Mouse (Mus musculus): ENCODE data around the gene Rex2. TPM values are rescaled to one million over a fixed set of nuclear protein-coding genes. Genes with fewer than 3 reads are reported as not detected.
"Not testable (repeated sequence)": the region's sequence is repeated elsewhere in the genome, so short reads cannot be mapped to it uniquely, and the experiment has no call there.

The Rex2 gene
- under 1 TPM; 0.07 to 0.17 TPM for total RNA-seq (2021)
- long read RNA-seq, experiment 1: 0 reads
- long read RNA-seq, experiment 2: 0 reads

DNA sequence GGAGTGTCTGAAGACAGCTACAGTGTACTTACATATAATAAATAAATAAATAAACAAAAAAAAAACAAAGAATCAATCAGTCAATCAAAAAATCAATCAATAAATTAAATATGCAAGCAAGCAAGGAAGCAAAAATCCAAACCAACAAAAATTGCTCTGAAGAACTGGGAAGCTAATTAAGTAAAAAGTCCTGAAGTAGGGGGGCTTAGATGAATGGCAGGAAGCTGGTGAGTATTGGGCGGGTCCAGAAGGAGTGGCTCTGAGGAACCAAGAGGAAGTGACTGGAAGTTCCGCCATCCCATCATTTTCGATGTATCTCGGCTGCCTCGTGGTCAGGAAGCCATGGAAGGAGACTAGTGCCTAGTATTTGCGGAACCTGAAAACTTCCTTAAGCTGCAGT is at the start of gene Rex2:
Gene Rex2 (plus strand): TSS at position 301 of the 400 bp plus-strand sequence.
- not testable (repeated sequence) for DNase-seq (ENCODE audit: low spot score)

DNA sequence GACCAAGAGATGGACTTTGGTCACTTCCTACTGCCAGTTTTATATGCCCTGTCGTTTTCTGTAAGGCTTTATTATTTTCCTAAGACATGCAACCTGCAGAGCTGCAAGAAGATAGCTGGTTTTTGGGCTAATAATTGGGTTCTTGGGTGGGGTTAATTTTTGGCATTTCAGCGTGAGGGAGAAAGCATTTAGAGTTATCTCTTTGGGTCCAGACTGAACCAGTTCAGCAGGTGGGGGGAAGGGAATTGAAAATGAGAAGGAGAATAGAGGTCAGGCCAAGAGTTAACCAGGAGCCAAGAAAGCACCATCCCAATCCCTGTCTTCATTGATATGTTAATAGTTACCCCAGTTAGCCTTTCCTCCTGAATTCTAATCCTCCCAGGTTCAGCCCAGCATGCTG is 45.1 kb upstream of the Rex2 start:
- not testable (repeated sequence) for DNase-seq (ENCODE audit: low spot score)

DNA sequence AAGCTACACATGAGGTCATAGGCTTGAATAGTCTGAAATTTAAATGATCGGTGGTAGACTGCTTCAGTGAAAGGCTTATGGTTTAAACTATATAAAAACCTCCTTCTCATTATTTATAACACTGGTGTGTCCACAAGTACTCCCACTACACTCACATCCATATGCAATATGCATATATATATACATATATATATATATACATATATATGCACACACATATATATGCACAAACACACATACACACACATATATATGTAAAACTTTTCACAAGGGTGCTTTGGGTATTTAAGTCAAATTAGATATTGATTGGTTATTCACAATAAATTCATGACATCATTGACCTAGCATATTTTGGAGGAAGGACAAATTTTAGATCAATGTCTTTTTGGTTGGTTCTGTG is 3.2 kb upstream of the Rex2 start:
- not testable (repeated sequence) for DNase-seq (ENCODE audit: low spot score)

DNA sequence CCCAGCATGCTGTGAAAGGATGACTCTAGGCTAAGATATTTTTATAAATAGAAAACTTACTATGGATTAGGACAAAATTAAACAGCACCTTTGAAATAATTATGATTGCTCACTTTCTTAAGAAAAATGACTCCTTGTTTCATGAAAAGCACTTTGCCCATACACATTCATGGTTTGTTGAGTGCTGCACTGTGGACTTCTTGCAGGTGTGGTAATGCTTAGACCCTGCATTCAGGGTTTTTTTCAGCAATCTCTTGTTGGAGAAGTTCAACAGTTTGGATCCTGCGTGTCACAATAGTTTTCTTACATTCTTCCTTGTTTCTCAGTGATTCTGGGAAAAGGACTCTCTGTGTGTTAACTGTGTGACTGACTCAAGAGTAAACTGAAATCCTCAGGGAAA is 4.7 kb downstream of the Rex2 start:
- DNase-seq (ENCODE audit: low spot score): peak; percentile 1

DNA sequence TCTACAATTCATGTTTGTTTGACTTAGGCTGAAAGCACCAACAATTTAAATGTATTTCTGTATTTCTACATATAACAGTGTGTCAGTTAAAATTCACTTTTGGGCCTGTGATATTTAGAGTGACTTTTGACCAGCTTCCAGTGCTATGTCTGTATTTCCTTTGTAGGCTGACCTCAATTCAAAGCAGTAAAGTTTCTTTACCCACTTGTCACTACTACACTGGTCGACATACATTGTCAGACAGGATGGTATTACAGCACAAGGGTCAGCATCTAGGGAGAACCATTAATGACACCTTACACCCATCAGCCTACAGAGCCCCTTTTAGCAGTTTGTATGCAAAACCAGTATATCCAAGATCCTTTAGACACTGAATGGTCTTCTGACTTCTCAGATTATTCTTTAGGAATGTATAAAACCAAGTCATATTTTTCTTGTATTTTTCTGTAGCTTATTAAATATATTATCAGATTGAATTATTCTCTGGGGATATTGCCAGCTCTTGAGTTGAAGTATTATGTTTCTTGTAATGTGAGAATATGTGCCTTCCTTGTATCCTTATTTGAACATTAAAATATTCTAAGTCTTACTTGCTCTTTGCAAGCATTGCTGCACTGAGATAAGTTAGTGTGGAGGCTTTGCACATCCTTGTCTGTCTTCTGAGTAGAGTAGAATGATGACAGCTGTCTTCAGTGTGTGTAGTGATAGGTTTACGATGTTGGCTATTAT is 9.8 kb downstream of the Rex2 start:
- not testable (repeated sequence) for DNase-seq (ENCODE audit: low spot score)

DNA sequence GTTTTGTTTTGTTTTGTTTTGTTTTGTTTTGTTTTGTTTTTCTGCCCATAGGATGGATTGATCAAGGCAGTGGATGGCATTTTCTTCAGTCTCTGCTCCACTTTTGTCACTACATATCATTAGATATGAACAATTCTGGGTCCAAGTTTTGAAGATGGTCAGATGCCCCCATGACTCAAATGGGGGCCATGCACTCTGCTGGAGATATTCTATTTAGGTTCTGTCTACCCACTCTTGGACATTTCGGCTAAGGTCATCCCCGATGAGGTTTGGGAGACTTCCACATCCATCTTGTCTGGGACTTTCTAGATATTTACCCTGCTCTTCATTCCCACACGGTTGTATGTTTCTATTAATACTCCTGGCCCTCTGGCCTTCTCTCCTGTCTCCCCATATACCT is 42.1 kb downstream of the Rex2 start:
- DNase-seq (ENCODE audit: low spot score): not testable (repeated sequence)

DNA sequence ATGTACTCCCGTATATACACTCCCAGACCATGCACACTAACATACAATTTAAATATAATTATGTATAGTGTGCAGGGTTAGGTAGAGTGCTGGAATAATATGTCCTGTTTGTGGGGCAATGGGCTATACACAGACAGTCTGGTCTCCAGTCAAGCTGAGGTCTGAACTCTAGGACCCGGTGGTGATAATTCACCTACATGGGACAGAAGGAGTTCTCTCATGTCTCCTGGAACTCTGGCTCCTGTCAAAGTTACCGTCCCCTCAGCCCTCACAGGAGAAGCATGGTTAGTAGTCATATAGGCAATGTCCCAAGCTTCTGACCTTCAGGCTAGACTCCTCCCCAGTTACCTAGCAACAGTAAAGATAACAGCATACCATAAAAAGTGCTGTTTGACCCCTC is 44.2 kb downstream of the Rex2 start:
- DNase-seq (ENCODE audit: low spot score): not testable (repeated sequence)

DNA sequence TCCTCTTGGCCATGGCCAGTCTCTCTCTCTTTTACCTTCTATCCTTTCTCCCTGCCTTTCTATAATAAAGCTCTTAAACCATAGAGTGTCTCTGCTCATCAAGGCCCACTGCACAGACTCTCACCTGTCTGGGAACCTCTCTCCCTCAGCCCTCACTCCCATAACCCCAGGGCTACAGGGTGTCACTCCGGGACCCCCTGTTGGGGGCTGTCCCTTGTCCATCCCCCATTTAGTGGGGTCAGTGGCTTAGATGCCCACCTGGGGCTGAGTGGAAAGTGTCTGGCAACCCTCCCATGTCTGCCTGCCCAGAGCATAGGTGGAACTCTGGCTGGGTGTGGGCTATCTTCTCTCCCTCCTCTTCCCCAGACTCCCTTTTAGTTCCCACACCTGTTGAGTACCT is 44.7 kb downstream of the Rex2 start:
- not testable (repeated sequence) for DNase-seq (ENCODE audit: low spot score)

DNA sequence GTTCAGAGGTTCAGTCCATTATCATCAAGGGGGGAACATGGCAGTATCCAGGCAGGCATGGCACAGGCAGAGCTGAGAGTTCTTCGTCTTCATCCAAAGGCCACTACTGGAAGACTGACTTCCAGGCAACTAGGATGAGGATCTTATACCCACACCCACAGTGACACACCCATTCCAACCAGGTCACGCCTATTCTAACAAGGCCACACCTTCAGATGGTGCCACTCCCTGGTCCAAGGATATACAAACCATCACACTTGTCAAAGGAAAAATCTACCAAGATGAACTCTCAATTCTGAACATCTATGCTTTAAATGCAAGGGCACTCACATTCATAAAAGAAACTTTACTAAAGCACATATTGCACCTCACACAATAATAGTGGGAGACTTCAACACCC is 74.0 kb downstream of the Rex2 start:
- not testable (repeated sequence) for DNase-seq (ENCODE audit: low spot score)

DNA sequence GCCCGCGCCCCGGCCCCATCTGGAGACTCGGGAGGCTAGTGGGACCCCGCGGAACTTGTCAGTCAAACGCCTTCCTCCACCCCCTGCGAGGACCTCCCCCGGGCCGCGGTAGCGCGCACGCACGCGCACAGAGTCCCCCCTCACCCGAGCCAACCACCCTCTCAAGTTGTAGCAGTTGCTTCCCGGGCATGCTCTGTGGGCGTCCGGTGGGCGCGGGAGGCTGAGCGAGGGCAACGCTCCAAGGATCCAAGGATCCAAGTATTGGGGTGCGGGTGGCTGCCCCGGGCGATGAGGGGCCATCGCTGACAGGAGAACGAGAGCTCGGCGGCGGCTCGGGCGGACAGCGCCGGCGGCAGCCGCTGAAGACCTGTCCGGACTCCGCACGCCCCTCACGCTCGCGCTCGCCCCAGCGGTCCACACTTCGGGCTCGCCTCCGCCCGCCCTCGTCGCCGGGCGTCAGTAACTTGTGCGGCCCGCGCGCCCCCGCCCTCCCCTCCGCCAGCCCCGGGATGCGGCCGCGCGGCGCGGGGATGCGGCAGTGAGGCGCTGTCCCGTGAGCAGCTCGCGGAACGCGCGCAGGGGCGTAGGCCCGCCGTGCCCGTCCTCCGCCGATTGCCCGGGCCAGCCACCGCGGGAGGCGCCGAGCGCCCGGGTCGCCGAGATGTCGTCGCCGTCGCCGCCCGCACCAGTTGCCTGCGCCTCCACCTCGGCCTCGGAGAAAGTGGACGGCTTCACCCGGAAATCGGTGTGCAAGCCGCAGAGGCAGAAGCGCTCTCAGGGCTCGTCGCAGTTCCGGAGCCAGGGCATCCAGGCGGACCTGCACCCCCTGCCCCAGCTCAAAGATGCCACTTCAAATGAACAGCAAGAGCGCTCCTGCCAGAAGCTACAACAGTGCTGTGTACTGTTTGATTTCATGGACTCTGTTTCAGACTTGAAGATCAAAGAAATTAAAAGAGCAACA is 80.3 kb downstream of the Rex2 start:
- DNase-seq (ENCODE audit: low spot score): not testable (repeated sequence)

DNA sequence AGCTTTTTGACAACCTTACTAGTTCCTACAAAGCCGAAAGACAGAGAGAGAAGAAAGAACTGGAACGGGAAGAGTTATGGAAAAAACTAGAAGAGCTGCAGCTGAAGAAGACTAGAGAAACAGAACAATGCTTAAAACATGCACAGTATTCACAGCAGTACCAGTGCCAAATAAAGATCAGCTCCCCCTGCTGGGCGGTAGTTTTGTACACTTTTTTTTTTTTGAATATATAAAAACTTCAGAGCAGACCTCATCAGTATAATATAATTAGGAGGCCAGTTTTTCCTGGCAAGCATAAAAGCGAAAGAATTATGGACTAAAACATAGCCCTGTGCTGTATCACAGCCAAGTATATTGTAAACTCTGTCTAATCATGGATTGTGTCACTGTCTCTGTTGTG is 82.2 kb downstream of the Rex2 start:
- not testable (repeated sequence) for DNase-seq (ENCODE audit: low spot score)

Other genes with a start within 250 kb of the Rex2 start
- gene Gm21411, start 112.3 kb upstream of the Rex2 start, total RNA-seq (2021): not detected
- gene Zfp989, start 49.9 kb upstream of the Rex2 start, total RNA-seq (2021): not detected
- gene Zfp991, start 110.2 kb downstream of the Rex2 start, total RNA-seq (2021): 1 to 10 TPM in 1 of 2 experiments, under 1 TPM in 1; 0.88 to 1.0 TPM